Mouse (Mus musculus): ENCODE measurements around the gene Herc3. TPM values are rescaled to one million over a fixed set of nuclear protein-coding genes. Genes with fewer than 3 reads are reported as not detected.

Herc3 gene
- 230 TPM for total RNA-seq (2023)

GRCm38 (mm10) chr6:58831232-58832009, at the start of gene Herc3:
Herc3 (plus strand) TSS chr6:58831465.

DNA sequence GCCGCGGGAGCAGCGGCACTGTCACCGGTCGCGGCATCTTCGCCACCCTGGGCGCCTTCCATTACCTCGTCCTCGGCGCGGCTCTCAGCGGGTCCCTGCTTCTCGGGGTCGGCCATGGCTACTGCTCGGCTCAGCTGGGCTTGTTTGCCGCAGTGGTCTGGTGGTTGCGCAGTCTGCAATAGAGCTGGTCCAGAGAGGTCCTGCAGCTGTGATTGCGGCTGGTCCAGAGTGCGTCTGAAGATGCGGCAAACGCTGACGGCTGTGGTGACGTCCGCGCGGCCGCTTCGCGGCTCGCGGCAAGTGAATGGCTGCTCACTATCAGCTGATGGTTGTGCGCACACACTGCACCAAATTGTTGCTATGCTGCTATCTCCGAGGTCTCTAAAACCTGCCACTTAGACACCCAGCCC, 75.6 kb downstream of the Herc3 start, which contains the start of gene Nap1l5:
Gene Nap1l5 (minus strand): TSS at position 225 of the 410 bp plus-strand sequence.

Other genes starting within 250 kb of the Herc3 start
- 11.8 TPM for gene Abcg2, start 246.9 kb upstream of the Herc3 start, total RNA-seq (2023)
- 0.65 TPM for gene Nap1l5, start 75.6 kb downstream of the Herc3 start, total RNA-seq (2023)
- 0.09 TPM for gene Fam13a, start 193.1 kb downstream of the Herc3 start, total RNA-seq (2023)

Measured in CD4-positive naive resting alpha-beta T cell, adult 57 days (primary cell).